Mouse (Mus musculus) granulocyte monocyte progenitor cell, adult 5-6 weeks (primary cell): ENCODE measurements around the gene Asap2. TPM values are rescaled to one million over a fixed set of nuclear protein-coding genes. Genes with fewer than 3 reads are reported as not detected.

Experiments used
- ATAC-seq: replicated peaks from 2 replicates; pipeline ENCODE4 v1.8.0; 2016; ENCODE audit warnings: mild to moderate bottlenecking, moderate TSS enrichment, inconsistent platforms; ENCODE audit not compliant: poor library complexity, severe bottlenecking
- total RNA-seq, 2 experiments: library from RNA; stranded (forward) in 1 of 2; stranded (reverse) in 1 of 2; fragments of 200-712, 200-1000 nt in 1 of 2; fragments of >200 nt in 1 of 2; fragmentation: Nextera tagmentation in 1 of 2; gene quantifications; 2 replicates each; pipeline ENCODE4 v1.2.3; 2014 to 2017

The Asap2 gene
- total RNA-seq, 2 experiments from 2014 or later: 1.1 to 4.5 TPM

DNA sequence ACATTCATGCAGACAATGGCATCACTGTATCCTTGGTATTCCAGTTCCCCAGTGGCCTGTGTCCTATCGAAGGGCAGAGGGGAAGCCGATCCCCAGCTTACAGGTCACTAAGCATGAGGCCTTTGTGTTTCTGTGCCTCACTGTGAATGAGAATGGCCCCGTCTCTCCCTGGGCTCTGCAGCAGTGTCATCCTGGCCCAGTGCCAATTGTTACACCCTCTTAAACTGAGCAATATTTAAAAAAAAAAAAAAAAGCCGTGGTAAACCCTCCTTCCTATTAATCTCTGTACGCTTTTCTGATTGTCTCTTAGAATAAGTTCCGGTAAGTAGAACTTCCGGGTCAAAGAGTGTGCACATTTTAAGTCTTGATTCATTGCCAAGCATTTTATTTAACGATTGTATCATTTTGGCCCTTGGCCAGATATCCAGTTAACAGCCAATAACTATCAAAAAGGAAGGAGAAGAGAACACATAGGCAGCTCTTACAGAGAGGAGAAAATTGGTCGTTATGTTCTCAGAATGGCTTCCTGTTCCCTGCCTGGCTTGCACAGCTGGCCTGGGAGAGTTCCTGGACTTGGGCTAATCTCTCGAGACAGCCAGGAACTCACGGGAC lies 214.5 kb downstream of the Asap2 start:
- no peak for ATAC-seq

- ATAC-seq: no peak
Observed at GRCm38 (mm10) chr12:21205799-21206198, 215.5 kb downstream of the Asap2 start.

DNA sequence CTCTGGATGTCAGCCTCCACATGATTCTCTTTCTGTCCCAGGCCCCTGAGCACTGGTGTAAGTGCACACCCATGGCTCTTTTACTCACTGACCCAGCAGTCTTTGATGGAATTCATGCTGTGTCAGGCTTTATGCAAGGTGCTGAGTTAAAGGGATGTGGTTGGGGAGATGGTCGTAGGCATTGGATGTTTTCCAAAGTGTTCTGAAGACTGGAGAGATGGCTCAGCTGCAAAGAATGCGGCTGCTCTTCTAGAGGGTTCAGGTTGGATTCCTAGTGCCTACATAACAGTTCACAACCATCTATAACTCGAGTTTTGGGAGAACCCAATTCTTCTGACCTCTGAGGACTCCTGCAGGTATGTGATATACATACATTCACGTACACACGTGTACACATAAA lies 217.2 kb downstream of the Asap2 start:
- ATAC-seq: no peak

- ATAC-seq: peak; percentile 75
Observed at GRCm38 (mm10) chr12:21208172-21208795, 218.0 kb downstream of the Asap2 start.

DNA sequence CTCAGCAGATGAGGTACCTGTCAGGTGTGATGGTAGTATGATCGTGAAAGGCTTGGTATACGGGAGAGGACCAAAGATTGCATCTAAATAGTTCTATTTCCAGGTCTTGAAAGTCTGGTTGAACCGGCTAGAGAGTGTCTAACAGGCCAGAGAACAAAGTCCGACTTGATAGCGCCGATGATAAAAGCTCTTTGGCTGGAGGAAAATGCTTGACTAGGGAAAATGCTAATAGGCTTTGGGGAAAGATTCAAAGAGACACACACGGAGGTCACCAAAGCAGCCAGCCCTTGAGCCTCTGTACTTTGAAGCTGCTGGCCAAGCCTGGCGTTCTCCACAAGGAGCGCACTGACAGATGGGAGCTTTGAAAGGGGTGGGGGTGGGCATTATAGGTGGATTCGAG lies 219.0 kb downstream of the Asap2 start:
- no peak for ATAC-seq

DNA sequence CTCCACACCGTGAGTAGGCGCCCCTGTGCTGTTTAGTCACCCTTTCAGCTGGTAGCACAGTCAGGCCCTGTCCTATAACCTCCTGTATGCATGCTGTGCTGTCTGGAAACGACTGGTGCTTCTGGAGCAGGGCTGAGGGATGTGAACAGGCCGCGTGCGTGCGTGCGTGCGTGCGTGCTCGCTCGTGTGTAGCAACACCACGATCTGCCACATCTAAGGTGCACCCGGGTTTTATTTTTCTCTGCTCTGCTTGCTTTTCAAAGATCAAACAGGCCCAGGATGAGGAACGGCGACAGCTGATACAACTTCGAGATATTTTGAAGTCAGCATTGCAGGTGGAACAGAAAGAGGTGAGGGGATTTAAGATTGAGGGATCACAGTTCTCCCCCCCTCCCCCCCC lies 222.6 kb downstream of the Asap2 start:
- no peak for ATAC-seq

GRCm38 (mm10) chr12:21214551-21215165 lies 224.4 kb downstream of the Asap2 start:
- ATAC-seq: no peak

- ATAC-seq: peak; percentile 40; the same call in 1 of the 2 replicates
Observed at GRCm38 (mm10) chr12:21217776-21218444, 227.7 kb downstream of the Asap2 start.

GRCm38 (mm10) chr12:21220596-21220995 lies 230.3 kb downstream of the Asap2 start:
- ATAC-seq: no peak

DNA sequence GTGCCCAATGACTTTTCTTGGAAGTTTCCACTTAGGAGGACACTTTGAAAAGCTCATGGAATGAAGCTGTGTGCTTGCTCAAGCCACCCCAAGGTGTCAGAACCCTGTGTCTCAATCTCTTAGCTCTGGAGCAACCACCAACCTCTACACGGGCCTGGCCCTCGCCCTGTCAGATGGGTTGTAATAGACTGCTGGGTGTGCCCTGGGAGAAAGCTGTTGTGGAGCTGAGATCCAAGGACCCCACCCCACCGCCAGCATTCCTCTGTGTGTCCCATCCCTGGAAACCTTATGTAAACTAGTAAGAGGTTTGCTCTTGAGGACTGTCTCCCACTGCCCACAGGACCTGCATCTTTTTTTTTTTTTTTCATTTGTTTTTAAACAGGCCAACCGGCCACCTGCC lies 233.7 kb downstream of the Asap2 start:
- no peak for ATAC-seq

DNA sequence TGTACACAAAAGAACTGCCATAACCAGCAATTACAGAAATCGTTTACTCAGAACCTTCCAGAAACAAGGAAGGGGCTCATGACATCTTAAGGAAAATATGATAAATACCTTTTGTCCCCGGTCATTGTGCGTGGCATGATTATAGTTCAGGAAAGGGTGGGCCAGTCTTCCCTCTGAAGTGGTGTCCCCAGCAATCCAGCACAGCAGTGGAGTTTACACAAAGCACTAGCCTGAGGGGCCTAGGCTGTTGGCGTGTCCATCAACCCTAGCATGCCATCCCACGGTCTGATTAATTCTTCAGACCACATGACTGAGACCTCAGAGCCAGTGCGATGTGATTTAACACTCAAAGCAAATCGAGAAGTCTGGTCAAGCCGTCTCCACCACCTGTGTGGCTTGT lies 235.1 kb downstream of the Asap2 start:
- ATAC-seq: no peak

- ATAC-seq: no peak
Observed at GRCm38 (mm10) chr12:21226316-21226715, 236.1 kb downstream of the Asap2 start.

DNA sequence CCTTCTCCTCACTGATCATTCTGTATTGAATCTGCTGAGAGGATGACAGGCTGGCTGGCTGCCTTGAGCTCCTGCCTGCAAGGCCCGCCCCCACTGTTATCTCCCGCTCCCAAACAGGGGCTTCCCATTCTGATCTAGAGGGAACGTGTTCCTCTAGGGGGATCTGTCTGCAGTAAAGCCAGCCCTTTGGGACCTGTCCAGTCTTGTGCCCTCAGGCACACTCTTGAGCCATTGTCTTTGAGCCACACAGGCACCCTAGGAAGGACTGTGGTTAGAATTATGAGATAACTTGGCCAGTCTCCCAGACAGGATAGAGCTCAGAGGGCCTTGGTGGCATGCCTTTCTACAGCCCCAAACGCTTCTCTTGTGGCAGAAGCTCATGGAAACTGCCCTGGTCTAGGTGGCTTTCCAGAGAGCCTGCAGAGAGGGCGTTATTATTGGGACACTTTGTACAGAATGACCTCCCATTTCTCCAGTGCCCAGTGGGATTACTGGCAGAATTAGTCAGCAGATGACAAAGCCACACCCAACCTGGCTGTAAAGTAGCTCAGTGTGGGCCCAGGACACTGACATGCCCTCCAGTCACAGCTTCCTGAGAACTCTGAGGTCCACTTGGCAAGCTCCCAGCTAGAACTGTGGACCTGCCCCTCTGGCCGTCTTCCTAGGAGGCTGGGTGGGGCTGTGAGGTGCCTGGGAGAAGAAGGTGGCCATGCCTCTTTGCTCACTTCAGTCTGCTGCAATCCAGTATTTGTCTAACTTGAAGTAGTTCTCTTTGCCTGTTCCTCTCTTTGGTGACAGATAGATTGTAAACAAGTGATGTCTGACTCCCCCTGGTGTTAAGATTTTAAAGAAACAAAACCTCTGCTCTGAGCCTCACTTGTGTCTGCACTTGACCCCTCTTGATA lies 237.1 kb downstream of the Asap2 start:
- ATAC-seq: peak; percentile 73

- ATAC-seq: 0 out of 2 replicates have a peak, but pooled peaks have one; percentile 26
Observed at GRCm38 (mm10) chr12:21228650-21229049, 238.4 kb downstream of the Asap2 start.

DNA sequence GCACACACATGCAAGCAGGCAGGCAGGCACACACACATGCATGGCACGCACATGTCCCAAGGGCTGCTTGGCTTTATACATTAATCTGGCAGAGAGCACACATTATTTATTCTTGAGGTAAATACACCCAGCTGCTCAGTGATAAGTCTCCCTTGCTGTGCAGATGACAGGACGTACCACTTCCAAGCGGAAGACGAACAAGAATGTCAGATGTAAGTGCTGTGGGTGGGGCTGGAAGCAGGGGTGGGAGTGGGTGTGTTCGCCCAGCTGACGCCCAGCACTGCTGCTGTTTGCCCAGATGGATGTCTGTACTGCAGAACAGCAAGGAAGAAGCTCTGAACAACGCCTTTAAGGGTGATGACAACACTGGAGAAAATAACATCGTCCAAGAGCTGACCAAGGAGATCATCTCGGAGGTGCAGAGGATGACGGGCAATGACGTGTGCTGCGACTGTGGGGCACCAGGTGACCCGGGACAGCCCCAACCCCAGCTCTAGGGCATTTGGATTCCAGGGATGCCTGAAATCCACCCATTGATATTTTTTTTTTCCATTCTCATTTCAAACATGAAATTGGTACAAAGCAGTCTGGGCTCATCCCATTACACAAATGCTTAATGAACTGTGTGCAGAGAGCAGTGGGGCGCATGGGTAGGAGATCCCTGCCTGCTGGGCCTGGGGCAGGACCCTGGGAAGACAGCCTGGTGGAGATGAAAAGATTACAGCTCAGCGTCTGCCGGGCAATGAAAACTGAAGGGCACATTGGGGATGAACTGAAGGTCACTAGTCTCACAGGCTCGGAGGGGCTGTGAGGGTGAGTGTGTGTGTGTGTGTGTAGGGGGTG lies 239.0 kb downstream of the Asap2 start:
- no peak for ATAC-seq

- ATAC-seq: peak; percentile 64
Observed at GRCm38 (mm10) chr12:21233727-21234126, 243.5 kb downstream of the Asap2 start.

DNA sequence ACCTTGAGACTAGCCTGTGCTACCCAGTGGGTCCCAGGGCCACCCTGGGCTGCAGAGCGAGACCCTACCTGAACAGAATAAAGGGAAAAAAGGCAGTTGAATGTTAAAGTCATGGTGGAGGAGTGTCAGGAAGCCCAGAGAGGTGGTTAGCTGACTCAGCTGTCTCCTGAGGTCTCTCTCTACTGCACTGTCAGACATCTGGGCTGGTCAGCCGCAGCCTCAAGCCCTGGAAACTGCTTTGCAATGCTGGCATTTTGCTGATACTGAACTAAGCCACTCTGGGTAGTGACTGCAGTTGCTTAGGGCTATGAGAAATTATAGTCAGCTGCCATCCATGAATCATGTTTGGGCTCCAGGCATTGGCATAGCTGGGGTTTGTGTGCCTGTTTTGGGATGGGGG lies 244.3 kb downstream of the Asap2 start:
- ATAC-seq: no peak; the same call in 1 of the 2 replicates

- no peak for ATAC-seq
Observed at GRCm38 (mm10) chr12:21241965-21242364, 251.7 kb downstream of the Asap2 start.

- ATAC-seq: no peak
Observed at GRCm38 (mm10) chr12:21244375-21244960, 254.2 kb downstream of the Asap2 start.
